Mouse (Mus musculus) forebrain, embryonic 14.5 days (tissue): ENCODE measurements around the gene Htr5b. TPM values are rescaled to one million over a fixed set of nuclear protein-coding genes. Genes with fewer than 3 reads are reported as not detected.

ENCODE experiments used
- ATAC-seq: fragments of 200-750 bp; cut with Nextera tagmentation; 2 replicates; pipeline ENCODE4 v1.8.0; 2017; ENCODE audit warnings: mild to moderate bottlenecking, moderate library complexity
- DNase-seq: peaks from one replicate; pipeline ENCODE4 v3.0.0-alpha.2; 2015; ENCODE audit warnings: low spot score
- H3K27ac ChIP-seq: fragments of 300-500 bp; sonication (generic); 2 replicates; pipeline ENCODE4 v1.5.1; 2014; ENCODE audit warnings: low read depth, mild to moderate bottlenecking, control low read depth, low read length, moderate library complexity
- H3K27me3 ChIP-seq: fragments of 300-500 bp; sonication (generic); replicated peaks from 2 replicates; pipeline ENCODE4 v1.6.1; 2014; ENCODE audit warnings: low read length, control low read depth, mixed read lengths; ENCODE audit not compliant: control insufficient read depth, insufficient read depth
- H3K36me3 ChIP-seq: fragments of 300-500 bp; sonication (generic); 2 replicates; pipeline ENCODE4 v1.6.1; 2014; ENCODE audit warnings: low read length, control low read depth; ENCODE audit not compliant: control insufficient read depth, insufficient read depth
- H3K4me1 ChIP-seq: fragments of 300-500 bp; sonication (generic); 2 replicates; pipeline ENCODE4 v1.6.1; 2014; ENCODE audit warnings: antibody characterized with exemption, low read length, control low read depth; ENCODE audit not compliant: control insufficient read depth, insufficient read depth
- H3K4me2 ChIP-seq: fragments of 300-500 bp; sonication (generic); 2 replicates; pipeline ENCODE4 v1.6.1; 2014; ENCODE audit warnings: mild to moderate bottlenecking, control low read depth, low read length
- H3K4me3 ChIP-seq: fragments of 300-500 bp; sonication (generic); 2 replicates; pipeline ENCODE4 v1.5.1; 2014; ENCODE audit warnings: low read depth, low read length, control low read depth
- H3K9ac ChIP-seq: fragments of 300-500 bp; sonication (generic); 2 replicates; pipeline ENCODE4 v1.6.1; 2014; ENCODE audit warnings: mild to moderate bottlenecking, low read length, control low read depth, moderate library complexity
- H3K9me3 ChIP-seq: fragments of 300-500 bp; sonication (generic); replicated peaks from 2 replicates; pipeline ENCODE4 v1.6.1; 2016; ENCODE audit warnings: low read length, control low read depth, mixed read lengths; ENCODE audit not compliant: control insufficient read depth
- WGBS: fragments of 180-500 bp; shearing (Covaris S2); extraction: QIAGEN DNeasy Blood & Tissue Kit; methylation state at CpG from one replicate; pipeline ENCODE4 v1.1.7; 2014; 5-methylcytosine and 5-hydroxymethylcytosine counted together
- polyA plus RNA-seq: library from polyadenylated mRNA; unstranded; fragments of >200 nt; fragmentation: Nextera tagmentation; extraction: Ambion mirVana; gene quantifications from 2 replicates; pipeline ENCODE4 v1.2.1, GENCODE M21; 2014

The Htr5b gene
- polyA plus RNA-seq, 1 experiment from 2014 or later, result 0.66 TPM

DNA sequence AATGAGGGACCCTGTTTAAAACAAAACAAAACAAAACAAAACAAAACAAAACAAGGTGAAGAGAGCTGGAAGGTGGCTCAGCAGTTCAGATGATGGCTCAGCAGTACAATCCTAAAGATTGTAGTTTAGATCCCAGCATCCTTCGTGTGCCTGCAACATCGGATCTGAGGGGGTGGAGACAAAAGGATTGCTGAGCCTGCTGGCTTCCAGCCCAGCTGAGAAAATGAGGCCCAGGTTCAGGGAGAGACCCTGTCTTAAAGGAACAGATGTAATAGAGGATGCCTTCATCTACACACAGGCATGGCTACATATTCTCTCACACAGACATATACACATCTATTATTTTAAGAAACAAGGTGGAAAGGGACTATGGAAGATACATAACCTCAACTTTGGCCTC lies 17.1 kb downstream of the Htr5b start:
- no peaks in the 10 kb centered on the region for H3K9me3 ChIP-seq
- 10% methylated on average over 2 of the region's 2 CpGs for WGBS
- DNase-seq (peak; percentile 35), ATAC-seq (no peak; the same call in 1 of the 2 replicates)
- H3K36me3 ChIP-seq, result no peaks in the 10 kb centered on the region
- H3K4me2 ChIP-seq, result no peak overlapping the region
- H3K9ac ChIP-seq, result no peak overlapping the region
- no peaks in the 10 kb centered on the region for H3K27me3 ChIP-seq
- no peak overlapping the region for H3K27ac ChIP-seq
- no peak overlapping the region for H3K4me3 ChIP-seq
- no peaks in the 10 kb centered on the region for H3K4me1 ChIP-seq

DNA sequence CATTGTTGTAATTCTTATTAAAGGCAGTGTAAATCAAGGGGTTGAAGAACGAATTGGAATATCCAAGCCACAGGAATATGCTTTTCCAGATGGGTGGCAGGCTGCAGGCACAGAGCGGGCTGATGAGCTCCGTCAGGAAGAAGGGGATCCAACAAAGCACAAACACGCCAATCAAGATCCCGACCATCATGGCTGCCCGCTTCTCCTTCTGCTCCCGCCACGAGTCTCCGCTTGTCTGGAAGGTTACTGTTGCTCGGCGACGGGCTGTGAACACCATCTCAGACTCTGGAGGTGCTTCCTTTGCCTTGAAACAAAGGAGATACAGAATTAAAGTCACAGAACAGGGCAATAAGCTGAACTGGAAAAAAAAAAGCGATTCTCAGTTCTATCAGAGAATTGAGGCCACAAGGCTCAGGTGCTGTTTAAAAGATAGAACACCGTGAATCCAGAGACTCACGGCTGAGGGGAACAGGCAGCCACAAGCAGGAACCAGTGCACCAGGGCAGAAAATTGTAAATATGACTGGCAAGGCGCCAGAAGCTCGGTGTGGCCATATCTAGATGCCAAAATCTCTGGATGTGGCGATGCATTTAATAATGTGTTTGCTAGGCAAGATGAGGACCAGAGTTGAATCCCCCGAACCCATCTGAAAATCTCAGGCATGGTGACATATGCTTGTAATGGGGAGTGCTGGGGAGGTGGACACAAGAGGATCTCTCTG lies 17.7 kb downstream of the Htr5b start:
- ATAC-seq (0 out of 2 replicates have a peak, but pooled peaks have one; percentile 20), DNase-seq (peak; percentile 19)
- Histone ChIP-seq H3K4me3 (no peak overlapping the region), H3K27me3 (no peaks in the 10 kb centered on the region), H3K4me1 (no peaks in the 10 kb centered on the region), H3K9ac (no peak overlapping the region), H3K4me2 (no peak overlapping the region), H3K36me3 (no peaks in the 10 kb centered on the region), H3K27ac (0 out of 2 replicates have a peak overlapping the region, but pooled peaks have one; percentile 2), H3K9me3 (no peaks in the 10 kb centered on the region)
- WGBS, result 73% methylated on average over 19 of the region's 19 CpGs

DNA sequence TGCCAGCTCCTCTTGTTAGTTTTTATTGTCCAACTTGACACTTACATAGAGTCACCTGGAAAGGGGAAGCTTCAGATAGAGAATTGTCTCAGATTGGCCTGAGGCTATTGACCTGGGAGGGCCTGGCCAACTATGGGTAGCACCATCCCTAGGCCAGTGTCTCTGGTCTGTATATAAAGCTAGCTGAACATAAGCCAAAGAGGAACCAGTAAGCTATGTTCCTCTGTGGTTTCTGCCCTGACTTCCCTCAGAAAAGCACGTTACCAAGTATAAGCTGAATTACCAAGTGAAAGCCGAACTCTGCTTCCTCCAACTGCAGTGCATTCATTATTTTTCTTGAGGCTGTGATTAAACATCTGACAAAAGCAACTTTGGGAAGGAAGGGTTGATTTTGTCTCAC lies 19.5 kb downstream of the Htr5b start:
- ATAC-seq, result no peak
- 89% methylated on average over 2 of the region's 2 CpGs for WGBS

DNA sequence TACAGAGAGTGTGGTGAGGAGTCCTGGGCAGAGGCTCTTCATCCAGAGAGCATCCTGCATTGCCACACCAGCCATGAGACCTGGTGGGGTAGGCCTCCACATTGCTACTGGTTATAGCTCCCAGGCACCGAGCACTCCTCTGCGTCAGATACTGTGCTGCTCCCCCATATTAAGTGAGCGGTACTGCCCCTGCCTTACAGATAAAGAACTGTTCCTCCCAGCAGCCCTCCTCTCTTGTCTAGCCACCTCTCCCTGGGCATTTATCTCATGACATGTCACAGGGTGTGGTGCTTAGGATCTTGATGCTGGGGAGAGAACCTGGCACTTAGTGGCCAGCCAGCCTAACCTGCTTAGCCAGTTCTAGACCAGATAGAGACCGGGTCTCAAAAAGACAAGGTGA lies 31.2 kb downstream of the Htr5b start:
- no peaks in the 10 kb centered on the region for H3K27me3 ChIP-seq
- H3K4me2 ChIP-seq, result no peak overlapping the region
- DNase-seq, result no peak
- H3K36me3 ChIP-seq, result peaks cover 78% of the 10 kb centered on the region
- 96% methylated on average over 4 of the region's 4 CpGs for WGBS
- H3K4me1 ChIP-seq, result no peaks in the 10 kb centered on the region
- no peak overlapping the region for H3K9ac ChIP-seq
- H3K27ac ChIP-seq, result no peak overlapping the region
- H3K4me3 ChIP-seq, result no peak overlapping the region
- no peaks in the 10 kb centered on the region for H3K9me3 ChIP-seq
- no peak for ATAC-seq

More for the DNA sequence above, 19.5 kb downstream of the Htr5b start:
- Histone ChIP-seq H3K9ac (no peak overlapping the region), H3K4me2 (no peak overlapping the region), H3K4me1 (no peaks in the 10 kb centered on the region), H3K36me3 (no peaks in the 10 kb centered on the region), H3K27me3 (no peaks in the 10 kb centered on the region), H3K27ac (no peak overlapping the region), H3K4me3 (no peak overlapping the region), H3K9me3 (no peaks in the 10 kb centered on the region)
- DNase-seq, result no peak

DNA sequence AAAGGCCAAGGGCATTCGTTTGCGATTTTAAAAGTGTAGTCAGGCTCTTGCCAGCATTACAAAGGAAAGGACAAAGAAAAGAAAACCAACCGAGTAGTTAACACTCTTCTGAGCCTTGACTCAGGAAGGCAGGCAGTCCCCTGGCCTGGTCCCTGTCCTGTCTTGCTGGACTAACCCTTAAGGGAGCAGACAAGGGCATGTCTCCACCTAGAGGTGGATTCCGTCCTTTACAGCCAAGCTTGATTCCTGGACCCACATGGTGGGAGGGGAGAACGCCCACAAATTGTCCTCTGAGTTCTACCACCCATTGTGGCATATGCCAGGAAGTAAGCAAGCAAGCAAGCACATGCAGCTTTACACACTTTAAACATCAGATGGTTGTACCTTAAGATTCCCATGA lies 38.0 kb downstream of the Htr5b start:
- no peak overlapping the region for H3K27ac ChIP-seq
- no peaks in the 10 kb centered on the region for H3K27me3 ChIP-seq
- DNase-seq, result peak; percentile 37
- H3K9ac ChIP-seq, result no peak overlapping the region
- H3K36me3 ChIP-seq, result peaks cover 59% of the 10 kb centered on the region
- peak; percentile 34; the same call in 1 of the 2 replicates for ATAC-seq
- no peak overlapping the region for H3K4me2 ChIP-seq
- no peaks in the 10 kb centered on the region for H3K4me1 ChIP-seq
- H3K9me3 ChIP-seq, result no peaks in the 10 kb centered on the region
- H3K4me3 ChIP-seq, result no peak overlapping the region
- WGBS, result 32% methylated on average over 5 of the region's 5 CpGs

DNA sequence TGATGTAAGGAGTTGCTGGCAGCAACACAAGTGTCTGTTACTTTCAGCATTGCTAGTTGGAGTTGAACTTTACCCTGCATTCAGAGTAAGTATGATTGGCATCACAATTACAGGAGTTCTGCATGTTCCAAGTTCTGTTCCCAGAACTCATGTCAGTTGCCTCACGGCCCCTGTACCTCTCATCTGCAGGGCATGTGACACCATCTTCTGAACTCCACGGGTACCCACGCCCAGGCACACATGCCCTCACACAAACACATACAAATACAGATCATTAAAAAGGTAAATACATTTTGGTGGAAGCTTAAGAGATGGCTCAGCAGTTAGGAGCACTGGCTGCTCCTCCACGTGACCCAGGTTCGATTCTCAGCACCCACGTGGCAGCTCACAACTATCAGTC lies 41.5 kb downstream of the Htr5b start:
- H3K36me3 ChIP-seq, result peaks cover 43% of the 10 kb centered on the region
- H3K27ac ChIP-seq, result no peak overlapping the region
- DNase-seq (no peak), ATAC-seq (no peak)
- H3K9me3 ChIP-seq, result no peaks in the 10 kb centered on the region
- H3K27me3 ChIP-seq, result no peaks in the 10 kb centered on the region
- 92% methylated on average over 6 of the region's 6 CpGs for WGBS
- no peak overlapping the region for H3K4me3 ChIP-seq
- no peaks in the 10 kb centered on the region for H3K4me1 ChIP-seq
- no peak overlapping the region for H3K4me2 ChIP-seq
- H3K9ac ChIP-seq, result no peak overlapping the region

DNA sequence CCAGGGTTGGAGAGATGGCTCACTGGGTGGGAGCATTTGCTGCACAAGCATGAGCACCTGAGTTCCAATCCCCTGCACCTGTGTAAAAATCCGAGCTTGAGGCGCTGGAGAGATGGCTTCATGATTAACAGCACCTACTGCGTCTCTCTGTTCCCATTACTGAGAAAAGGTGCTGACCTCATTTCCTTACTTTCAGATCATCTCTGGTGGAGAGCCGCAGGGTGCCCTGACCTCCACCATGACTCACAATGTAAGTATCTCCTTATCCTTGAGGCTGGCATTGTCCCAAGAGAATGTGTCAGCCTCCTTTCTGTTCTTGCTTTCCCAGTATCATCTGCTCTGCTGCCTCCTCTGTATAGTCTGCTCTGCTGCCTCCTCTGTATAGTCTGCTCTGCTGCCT lies 45.2 kb downstream of the Htr5b start:
- 95% methylated on average over 4 of the region's 4 CpGs for WGBS
- H3K27ac ChIP-seq, result no peak overlapping the region

DNA sequence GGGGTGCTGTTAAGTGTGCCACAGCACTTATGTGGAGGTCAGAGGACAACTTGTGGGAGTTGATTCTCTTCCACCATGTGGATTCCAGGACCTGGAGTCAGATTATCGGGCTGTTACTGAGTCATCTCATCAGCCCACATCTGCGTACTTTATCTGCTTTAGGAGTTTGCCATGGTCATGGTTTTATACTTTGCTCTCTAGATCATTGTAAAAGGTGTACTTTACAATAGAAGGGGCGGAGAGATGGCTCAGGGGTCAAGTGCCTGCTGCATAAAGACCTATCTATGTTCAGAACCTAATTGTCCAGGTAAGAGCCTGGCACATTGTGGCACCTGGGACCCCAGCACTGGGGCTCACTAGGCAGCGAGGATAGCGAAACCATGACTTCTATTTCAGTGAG lies 48.9 kb downstream of the Htr5b start:
- ATAC-seq (no peak), DNase-seq (no peak)
- H3K36me3 ChIP-seq, result peaks cover 60% of the 10 kb centered on the region

More for the DNA sequence above, 45.2 kb downstream of the Htr5b start:
- Histone ChIP-seq H3K4me2 (no peak overlapping the region), H3K36me3 (peaks cover 56% of the 10 kb centered on the region), H3K4me1 (no peaks in the 10 kb centered on the region), H3K4me3 (no peak overlapping the region), H3K27me3 (no peaks in the 10 kb centered on the region), H3K9ac (no peak overlapping the region), H3K9me3 (no peaks in the 10 kb centered on the region)
- DNase-seq (no peak), ATAC-seq (no peak)

DNA sequence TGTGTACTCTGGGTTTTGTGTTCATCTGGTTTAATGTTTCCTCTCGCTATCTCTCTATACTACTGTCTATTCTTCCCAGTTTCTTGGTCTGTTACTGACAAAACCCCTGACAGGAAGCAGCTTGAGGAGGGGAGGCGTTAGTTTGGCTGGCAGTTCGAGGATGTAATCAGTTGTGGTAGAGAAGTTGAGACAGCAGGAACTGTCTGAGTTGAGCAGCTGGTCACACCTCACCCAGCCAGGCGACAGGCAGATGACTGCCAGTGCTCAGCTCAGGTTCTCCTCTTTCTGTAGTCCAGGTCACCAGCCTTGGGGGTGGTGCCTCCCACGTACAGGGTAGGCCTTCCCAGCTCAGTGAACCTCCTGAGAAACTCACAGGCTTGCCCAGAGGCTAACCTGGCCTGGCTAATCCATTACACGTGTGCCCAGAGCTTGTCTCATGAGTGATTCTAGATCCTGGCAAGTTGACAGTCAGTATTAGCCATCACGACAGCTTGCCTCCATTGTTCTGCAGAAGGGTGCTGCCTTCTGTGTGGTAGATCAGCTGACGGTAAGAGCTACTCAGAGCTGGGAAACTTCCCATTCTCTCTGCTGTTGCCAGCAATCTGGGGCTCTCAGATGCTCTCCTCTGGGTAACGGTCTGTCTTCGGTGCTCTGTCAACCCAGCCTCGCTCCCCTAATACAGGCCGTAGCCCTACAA lies 49.8 kb downstream of the Htr5b start:
- H3K27me3 ChIP-seq, result no peaks in the 10 kb centered on the region
- H3K4me1 ChIP-seq, result no peaks in the 10 kb centered on the region
- peak; percentile 67 for ATAC-seq
- peak; percentile 58 for DNase-seq
- no peak overlapping the region for H3K4me3 ChIP-seq
- H3K4me2 ChIP-seq, result no peak overlapping the region
- H3K27ac ChIP-seq, result peak overlapping the region; percentile 52
- H3K36me3 ChIP-seq, result peaks cover 60% of the 10 kb centered on the region
- WGBS, result 72% methylated on average over 12 of the region's 12 CpGs
- no peak overlapping the region for H3K9ac ChIP-seq
- H3K9me3 ChIP-seq, result no peaks in the 10 kb centered on the region

More for the DNA sequence above, 48.9 kb downstream of the Htr5b start:
- no peaks in the 10 kb centered on the region for H3K4me1 ChIP-seq
- no peaks in the 10 kb centered on the region for H3K9me3 ChIP-seq
- WGBS, result 93% methylated on average over 5 of the region's 5 CpGs
- H3K27ac ChIP-seq, result no peak overlapping the region
- H3K4me2 ChIP-seq, result no peak overlapping the region
- H3K27me3 ChIP-seq, result no peaks in the 10 kb centered on the region
- no peak overlapping the region for H3K9ac ChIP-seq
- H3K4me3 ChIP-seq, result no peak overlapping the region
